Mouse (Mus musculus): ENCODE data around the gene Sept9. TPM values are rescaled to one million over a fixed set of nuclear protein-coding genes. Genes with fewer than 3 reads are reported as not detected.

Sept9 gene
- polyA plus RNA-seq, 1 experiment from 2014 or later: 111 TPM

- Histone ChIP-seq H3K9me3 (ENCODE audit: control insufficient read depth, low read length) (no peaks in the 10 kb centered on the region), H3K4me1 (replicated peaks; ENCODE audit: control insufficient read depth, insufficient read depth, low read length) (peaks cover 3% of the 10 kb centered on the region; the same call in 1 of the 2 replicates), H3K27me3 (replicated peaks; ENCODE audit: control insufficient read depth, insufficient read depth, low read length) (peaks cover 30% of the 10 kb centered on the region), H3K9ac (ENCODE audit: low read depth, low read length) (no peak overlapping the region), H3K4me2 (no peak overlapping the region), H3K27ac (ENCODE audit: low read depth, low read length) (no peak overlapping the region), H3K36me3 (ENCODE audit: control insufficient read depth, insufficient read depth, low read length) (no peaks in the 10 kb centered on the region), H3K4me3 (ENCODE audit: low read depth, low read length) (no peak overlapping the region)
- no peak for ATAC-seq (replicated peaks; ENCODE audit: low FRiP score)
- DNase-seq (ENCODE audit: low spot score): no peak
- WGBS: 15% methylated on average over 7 of the region's 7 CpGs
These were observed 191.5 kb downstream of the Sept9 start for GRCm38 (mm10) chr11:117390774-117391534.

- ATAC-seq (replicated peaks; ENCODE audit: low FRiP score): no peak
- no peak overlapping the region for H3K4me2 ChIP-seq
- WGBS: 63% methylated on average over 2 of the region's 2 CpGs
- H3K9ac ChIP-seq (ENCODE audit: low read depth, low read length): no peak overlapping the region
- peaks cover 39% of the 10 kb centered on the region for H3K27me3 ChIP-seq (replicated peaks; ENCODE audit: control insufficient read depth, insufficient read depth, low read length)
- H3K9me3 ChIP-seq (ENCODE audit: control insufficient read depth, low read length): no peaks in the 10 kb centered on the region
- no peaks in the 10 kb centered on the region for H3K36me3 ChIP-seq (ENCODE audit: control insufficient read depth, insufficient read depth, low read length)
- H3K27ac ChIP-seq (ENCODE audit: low read depth, low read length): no peak overlapping the region
- H3K4me1 ChIP-seq (replicated peaks; ENCODE audit: control insufficient read depth, insufficient read depth, low read length): peaks cover 3% of the 10 kb centered on the region; the same call in 1 of the 2 replicates
- no peak overlapping the region for H3K4me3 ChIP-seq (ENCODE audit: low read depth, low read length)
- DNase-seq (ENCODE audit: low spot score): no peak
These were observed 192.8 kb downstream of the Sept9 start for GRCm38 (mm10) chr11:117392251-117392650.

- peaks cover 51% of the 10 kb centered on the region for H3K27me3 ChIP-seq (replicated peaks; ENCODE audit: control insufficient read depth, insufficient read depth, low read length)
- DNase-seq (ENCODE audit: low spot score): no peak
- no peak overlapping the region for H3K4me2 ChIP-seq
- no peak for ATAC-seq (replicated peaks; ENCODE audit: low FRiP score)
- H3K36me3 ChIP-seq (ENCODE audit: control insufficient read depth, insufficient read depth, low read length): no peaks in the 10 kb centered on the region
- H3K27ac ChIP-seq (ENCODE audit: low read depth, low read length): no peak overlapping the region
- WGBS: 59% methylated on average over 4 of the region's 4 CpGs
- H3K4me1 ChIP-seq (replicated peaks; ENCODE audit: control insufficient read depth, insufficient read depth, low read length): peaks cover 3% of the 10 kb centered on the region; the same call in 1 of the 2 replicates
- no peak overlapping the region for H3K9ac ChIP-seq (ENCODE audit: low read depth, low read length)
- no peak overlapping the region for H3K4me3 ChIP-seq (ENCODE audit: low read depth, low read length)
- H3K9me3 ChIP-seq (ENCODE audit: control insufficient read depth, low read length): no peaks in the 10 kb centered on the region
These were observed 194.3 kb downstream of the Sept9 start for GRCm38 (mm10) chr11:117393715-117394114.

- H3K4me3 ChIP-seq (ENCODE audit: low read depth, low read length): no peak overlapping the region
- ATAC-seq (replicated peaks; ENCODE audit: low FRiP score): no peak
These were observed 195.0 kb downstream of the Sept9 start for GRCm38 (mm10) chr11:117394230-117395137.

GRCm38 (mm10) chr11:117395228-117395627 is 195.8 kb downstream of the Sept9 start:
- no peak overlapping the region for H3K9ac ChIP-seq (ENCODE audit: low read depth, low read length)
- H3K9me3 ChIP-seq (ENCODE audit: control insufficient read depth, low read length): no peaks in the 10 kb centered on the region
- 0 out of 2 replicates have a peak overlapping the region, but pooled peaks have one; percentile 19 for H3K4me2 ChIP-seq
- no peaks in the 10 kb centered on the region for H3K36me3 ChIP-seq (ENCODE audit: control insufficient read depth, insufficient read depth, low read length)
- H3K27me3 ChIP-seq (replicated peaks; ENCODE audit: control insufficient read depth, insufficient read depth, low read length): peaks cover 63% of the 10 kb centered on the region
- DNase-seq (ENCODE audit: low spot score) (no peak), ATAC-seq (replicated peaks; ENCODE audit: low FRiP score) (no peak)
- H3K4me3 ChIP-seq (ENCODE audit: low read depth, low read length): no peak overlapping the region
- 3% methylated on average over 9 of the region's 9 CpGs for WGBS
- H3K27ac ChIP-seq (ENCODE audit: low read depth, low read length): no peak overlapping the region
- H3K4me1 ChIP-seq (replicated peaks; ENCODE audit: control insufficient read depth, insufficient read depth, low read length): no peaks in the 10 kb centered on the region; the same call in 1 of the 2 replicates

More at GRCm38 (mm10) chr11:117394230-117395137, 195.0 kb downstream of the Sept9 start:
- Histone ChIP-seq H3K27me3 (replicated peaks; ENCODE audit: control insufficient read depth, insufficient read depth, low read length) (peaks cover 58% of the 10 kb centered on the region), H3K9me3 (ENCODE audit: control insufficient read depth, low read length) (no peaks in the 10 kb centered on the region), H3K4me2 (peak overlapping the region; percentile 1; the same call in 1 of the 2 replicates), H3K36me3 (ENCODE audit: control insufficient read depth, insufficient read depth, low read length) (no peaks in the 10 kb centered on the region), H3K9ac (ENCODE audit: low read depth, low read length) (no peak overlapping the region), H3K4me1 (replicated peaks; ENCODE audit: control insufficient read depth, insufficient read depth, low read length) (peaks cover 3% of the 10 kb centered on the region; the same call in 1 of the 2 replicates), H3K27ac (ENCODE audit: low read depth, low read length) (no peak overlapping the region)
- no peak for DNase-seq (ENCODE audit: low spot score)
- 3% methylated on average over 34 of the region's 34 CpGs for WGBS

GRCm38 (mm10) chr11:117396929-117397328 is 197.5 kb downstream of the Sept9 start:
- no peaks in the 10 kb centered on the region for H3K9me3 ChIP-seq (ENCODE audit: control insufficient read depth, low read length)
- 65% methylated on average over 3 of the region's 3 CpGs for WGBS

GRCm38 (mm10) chr11:117397755-117398154 is 198.3 kb downstream of the Sept9 start:
- Histone ChIP-seq H3K4me1 (replicated peaks; ENCODE audit: control insufficient read depth, insufficient read depth, low read length) (no peaks in the 10 kb centered on the region), H3K4me3 (ENCODE audit: low read depth, low read length) (no peak overlapping the region), H3K9me3 (ENCODE audit: control insufficient read depth, low read length) (no peaks in the 10 kb centered on the region), H3K27ac (ENCODE audit: low read depth, low read length) (no peak overlapping the region), H3K27me3 (replicated peaks; ENCODE audit: control insufficient read depth, insufficient read depth, low read length) (peaks cover 66% of the 10 kb centered on the region), H3K9ac (ENCODE audit: low read depth, low read length) (no peak overlapping the region), H3K36me3 (ENCODE audit: control insufficient read depth, insufficient read depth, low read length) (no peaks in the 10 kb centered on the region), H3K4me2 (no peak overlapping the region)
- no peak for ATAC-seq (replicated peaks; ENCODE audit: low FRiP score)
- 26% methylated on average over 4 of the region's 4 CpGs for WGBS
- no peak for DNase-seq (ENCODE audit: low spot score)

More at GRCm38 (mm10) chr11:117396929-117397328, 197.5 kb downstream of the Sept9 start:
- Histone ChIP-seq H3K9ac (ENCODE audit: low read depth, low read length) (no peak overlapping the region), H3K4me2 (no peak overlapping the region), H3K4me1 (replicated peaks; ENCODE audit: control insufficient read depth, insufficient read depth, low read length) (no peaks in the 10 kb centered on the region), H3K4me3 (ENCODE audit: low read depth, low read length) (no peak overlapping the region), H3K27ac (ENCODE audit: low read depth, low read length) (no peak overlapping the region), H3K36me3 (ENCODE audit: control insufficient read depth, insufficient read depth, low read length) (no peaks in the 10 kb centered on the region), H3K27me3 (replicated peaks; ENCODE audit: control insufficient read depth, insufficient read depth, low read length) (peaks cover 63% of the 10 kb centered on the region)
- ATAC-seq (replicated peaks; ENCODE audit: low FRiP score) (no peak), DNase-seq (ENCODE audit: low spot score) (no peak)

- no peak overlapping the region for H3K9ac ChIP-seq (ENCODE audit: low read depth, low read length)
- H3K4me1 ChIP-seq (replicated peaks; ENCODE audit: control insufficient read depth, insufficient read depth, low read length): no peaks in the 10 kb centered on the region
- DNase-seq (ENCODE audit: low spot score) (no peak), ATAC-seq (replicated peaks; ENCODE audit: low FRiP score) (no peak)
- no peak overlapping the region for H3K4me3 ChIP-seq (ENCODE audit: low read depth, low read length)
- no peaks in the 10 kb centered on the region for H3K9me3 ChIP-seq (ENCODE audit: control insufficient read depth, low read length)
- no peak overlapping the region for H3K27ac ChIP-seq (ENCODE audit: low read depth, low read length)
- H3K27me3 ChIP-seq (replicated peaks; ENCODE audit: control insufficient read depth, insufficient read depth, low read length): peaks cover 66% of the 10 kb centered on the region
- WGBS: 24% methylated on average over 7 of the region's 7 CpGs
- H3K4me2 ChIP-seq: no peak overlapping the region
- no peaks in the 10 kb centered on the region for H3K36me3 ChIP-seq (ENCODE audit: control insufficient read depth, insufficient read depth, low read length)
These were observed 198.7 kb downstream of the Sept9 start for GRCm38 (mm10) chr11:117398191-117398590.
